Comparison of ENCODE assay signal across 23 mouse cellular contexts in genomic region chr10:44020141-44020540, GRCm38 (mm10).
DNase-seq lines count a peak whose midpoint lies in the region; ATAC-seq lines count a peak whose summit lies in the region.
"Had no signal": no experiment of that assay in that cellular context is flagged by ENCODE, and none has a peak within 500 bp of the region (broad histone marks: within the 10 kb centered on the region; RNA-seq: fewer than 3 reads in every experiment).

No protein-coding gene starts in this region.

- peak; percentile 70 for DNase-seq in embryonic facial prominence, embryonic 14.5 days (ENCODE audit: low spot score)
- no peak for DNase-seq in embryonic facial prominence, embryonic 10.5 days (ENCODE audit: low spot score)
- peak; percentile 61 for DNase-seq in urinary bladder, postnatal 14 days (ENCODE audit: low spot score)
- DNase-seq in urinary bladder, postnatal 4 days (ENCODE audit: low spot score in 2 of 2), result no peak
- no peak for DNase-seq in adrenal gland, postnatal 14 days
- DNase-seq in thymus, postnatal 25 days, result no peak
- DNase-seq: adrenal gland, adult 2 months; adrenal gland, postnatal 36 days; B cell, adult 2 months; cerebellum, adult 2 months; cerebellum, postnatal 10 days; gastrocnemius, postnatal 10 days; heart, adult 18-20 months; heart, postnatal 10 days; heart, postnatal 4 days had no signal

- 0 out of 2 replicates have a peak, but pooled peaks have one; percentile 65 for ATAC-seq in embryonic facial prominence, embryonic 14.5 days (ENCODE audit: low read depth)
- ATAC-seq in stomach, embryonic 15.5 days (ENCODE audit: insufficient read depth, low FRiP score, low read depth), result no peak
- ATAC-seq: activated CD4-positive, CD25-positive, alpha-beta regulatory T cell, adult 4 months; CD4-positive, CD25-positive, alpha-beta regulatory T cell, adult 4 months; intestine, embryonic 15.5 days; Patski had no signal

- H3K27ac ChIP-seq in embryonic facial prominence, embryonic 14.5 days (replicated peaks; ENCODE audit: low read depth, low read length), result no peak overlapping the region
- no peak overlapping the region for H3K27ac ChIP-seq in embryonic facial prominence, embryonic 10.5 days (replicated peaks)
- peak overlapping the region; percentile 48 for H3K27ac ChIP-seq in stomach, embryonic 15.5 days
- H3K27ac ChIP-seq: forebrain, embryonic 12.5 days; heart, embryonic 10.5 days; hindbrain, embryonic 14.5 days; intestine, embryonic 15.5 days had no signal

- no peaks in the 10 kb centered on the region for H3K36me3 ChIP-seq in embryonic facial prominence, embryonic 14.5 days (ENCODE audit: control insufficient read depth, insufficient read depth, low read length)
- H3K36me3 ChIP-seq in embryonic facial prominence, embryonic 10.5 days (replicated peaks), result no peaks in the 10 kb centered on the region
- no peaks in the 10 kb centered on the region for H3K36me3 ChIP-seq in stomach, embryonic 15.5 days
- H3K36me3 ChIP-seq: forebrain, embryonic 12.5 days; heart, embryonic 10.5 days; intestine, embryonic 15.5 days had no signal

- H3K9me3 ChIP-seq in embryonic facial prominence, embryonic 14.5 days (ENCODE audit: control insufficient read depth, low read length), result no peaks in the 10 kb centered on the region
- no peaks in the 10 kb centered on the region for H3K9me3 ChIP-seq in embryonic facial prominence, embryonic 10.5 days
- H3K9me3 ChIP-seq in stomach, embryonic 15.5 days, result no peaks in the 10 kb centered on the region
- H3K9me3 ChIP-seq: forebrain, embryonic 12.5 days; heart, embryonic 10.5 days; intestine, embryonic 15.5 days had no signal

- H3K4me1 ChIP-seq in embryonic facial prominence, embryonic 14.5 days (ENCODE audit: control insufficient read depth, insufficient read depth, low read length), result no peaks in the 10 kb centered on the region
- no peaks in the 10 kb centered on the region for H3K4me1 ChIP-seq in embryonic facial prominence, embryonic 10.5 days
- H3K4me1 ChIP-seq in stomach, embryonic 15.5 days, result no peaks in the 10 kb centered on the region
- H3K4me1 ChIP-seq: forebrain, embryonic 12.5 days; heart, embryonic 10.5 days; intestine, embryonic 15.5 days had no signal

- no peaks in the 10 kb centered on the region for H3K27me3 ChIP-seq in embryonic facial prominence, embryonic 14.5 days (replicated peaks; ENCODE audit: control insufficient read depth, insufficient read depth, low read length)
- no peaks in the 10 kb centered on the region for H3K27me3 ChIP-seq in embryonic facial prominence, embryonic 10.5 days (replicated peaks; ENCODE audit: low read depth, poor library complexity, severe bottlenecking)
- H3K27me3 ChIP-seq in stomach, embryonic 15.5 days (replicated peaks), result no peaks in the 10 kb centered on the region
- H3K27me3 ChIP-seq: intestine, embryonic 15.5 days; Patski had no signal

- no peak overlapping the region for H3K9ac ChIP-seq in embryonic facial prominence, embryonic 14.5 days (ENCODE audit: low read depth, low read length)
- H3K9ac ChIP-seq in stomach, embryonic 15.5 days, result no peak overlapping the region
- H3K9ac ChIP-seq: forebrain, embryonic 12.5 days; hindbrain, embryonic 14.5 days; intestine, embryonic 15.5 days had no signal

- H3K4me3 ChIP-seq in embryonic facial prominence, embryonic 14.5 days (ENCODE audit: low read depth, low read length), result no peak overlapping the region
- no peak overlapping the region for H3K4me3 ChIP-seq in embryonic facial prominence, embryonic 10.5 days
- no peak overlapping the region for H3K4me3 ChIP-seq in stomach, embryonic 15.5 days (replicated peaks)
- H3K4me3 ChIP-seq: forebrain, embryonic 12.5 days; heart, embryonic 10.5 days; intestine, embryonic 15.5 days had no signal

- no peak overlapping the region for H3K4me2 ChIP-seq in embryonic facial prominence, embryonic 14.5 days (ENCODE audit: low read depth, low read length)
- no peak overlapping the region for H3K4me2 ChIP-seq in stomach, embryonic 15.5 days
- H3K4me2 ChIP-seq: forebrain, embryonic 12.5 days; hindbrain, embryonic 14.5 days; intestine, embryonic 15.5 days had no signal

- 61% methylated on average over 4 of the region's 4 CpGs for WGBS in embryonic facial prominence, embryonic 14.5 days
- WGBS in embryonic facial prominence, embryonic 10.5 days, result 79% methylated on average over 4 of the region's 4 CpGs
- 58% methylated on average over 4 of the region's 4 CpGs for whole genome bisulfite sequencing in stomach, embryonic 15.5 days

Comparison
In these comparisons a context has a peak if more than half of its experiments do, and no peak if none do; other contexts are left out.
1. DNase-seq: peak in embryonic facial prominence, embryonic 14.5 days (single experiment) and urinary bladder, postnatal 14 days (single experiment); none in embryonic facial prominence, embryonic 10.5 days (single experiment), urinary bladder, postnatal 4 days (0 of 2), adrenal gland, postnatal 14 days (single experiment) and thymus, postnatal 25 days (single experiment).